Mouse (Mus musculus): ENCODE results near the gene Colq.

GRCm38 (mm10) chr14:31557273-31557672 lies 33.9 kb downstream of the Colq start:
- no peak for TF ChIP-seq CTCF (IDR thresholded peaks at IDR 0.05; ENCODE audit: borderline replicate concordance, insufficient read depth, low read depth, low read length)
- no peak for TF ChIP-seq POLR2A (IDR thresholded peaks at IDR 0.05; ENCODE audit: borderline replicate concordance, insufficient read depth, low read length)
